Mouse (Mus musculus) stomach, embryonic 15.5 days (tissue): ENCODE measurements at regions not wholly inside any gene's neighbourhood (a gene's known extent, or its start where the extent isn't known, plus 50 kb on each side); places are given as distances from the start of the nearest gene placed in this dataset.

Source experiments
- ATAC-seq: fragments of 200-750 bp; cut with Nextera tagmentation; 2 replicates; pipeline ENCODE4 v1.8.0; 2017; ENCODE audit warnings: low read depth, moderate number of reproducible peaks, moderate TSS enrichment; ENCODE audit not compliant: insufficient read depth, low FRiP score
- H3K27ac ChIP-seq: fragments of 300-500 bp; sonication (generic); 2 replicates; pipeline ENCODE4 v1.5.1; 2015; ENCODE audit warnings: mild to moderate bottlenecking, inconsistent platforms
- H3K27me3 ChIP-seq: fragments of 300-500 bp; sonication (generic); replicated peaks from 2 replicates; pipeline ENCODE4 v1.6.1; 2015; ENCODE audit warnings: inconsistent platforms
- H3K36me3 ChIP-seq: fragments of 300-500 bp; sonication (generic); 2 replicates; pipeline ENCODE4 v1.6.1; 2015; ENCODE audit warnings: inconsistent platforms
- H3K4me1 ChIP-seq: fragments of 300-500 bp; sonication (generic); 2 replicates; pipeline ENCODE4 v1.6.1; 2015; ENCODE audit warnings: inconsistent platforms
- H3K4me2 ChIP-seq: fragments of 300-500 bp; sonication (generic); 2 replicates; pipeline ENCODE4 v1.6.1; 2015; ENCODE audit warnings: mild to moderate bottlenecking, inconsistent platforms
- H3K4me3 ChIP-seq: fragments of 300-500 bp; sonication (generic); replicated peaks from 2 replicates; pipeline ENCODE4 v1.5.1; 2015; ENCODE audit warnings: inconsistent platforms
- H3K9ac ChIP-seq: fragments of 300-500 bp; sonication (generic); 2 replicates; pipeline ENCODE4 v1.6.1; 2015; ENCODE audit warnings: inconsistent platforms
- H3K9me3 ChIP-seq: fragments of 300-500 bp; sonication (generic); 2 replicates; pipeline ENCODE4 v1.6.1; 2016; ENCODE audit warnings: inconsistent platforms
- WGBS: fragments of 180-500 bp; shearing (Covaris S2); methylation state at CpG from one replicate; pipeline ENCODE4 v1.1.7; 2015; 5-methylcytosine and 5-hydroxymethylcytosine counted together

- Histone ChIP-seq H3K27ac (no peak overlapping the region), H3K27me3 (no peaks in the 10 kb centered on the region), H3K9me3 (no peaks in the 10 kb centered on the region), H3K4me3 (no peak overlapping the region), H3K9ac (no peak overlapping the region), H3K4me1 (no peaks in the 10 kb centered on the region), H3K36me3 (no peaks in the 10 kb centered on the region), H3K4me2 (no peak overlapping the region)
- WGBS, result 79% methylated on average over 1 of the region's 1 CpGs
- ATAC-seq, result no peak
Observed at GRCm38 (mm10) chr2:101415002-101415401, 209.5 kb upstream of the Rag2 start.

- Histone ChIP-seq H3K27me3 (no peaks in the 10 kb centered on the region), H3K27ac (no peak overlapping the region), H3K4me3 (no peak overlapping the region), H3K4me2 (no peak overlapping the region), H3K9me3 (no peaks in the 10 kb centered on the region), H3K36me3 (no peaks in the 10 kb centered on the region), H3K9ac (no peak overlapping the region), H3K4me1 (no peaks in the 10 kb centered on the region)
- ATAC-seq, result no peak
- 41% methylated on average over 3 of the region's 3 CpGs for WGBS
Observed at GRCm38 (mm10) chr2:101416702-101417101, 207.8 kb upstream of the Rag2 start.

- no peaks in the 10 kb centered on the region for H3K9me3 ChIP-seq
- no peaks in the 10 kb centered on the region for H3K27me3 ChIP-seq
- H3K9ac ChIP-seq, result no peak overlapping the region
- no peak overlapping the region for H3K4me2 ChIP-seq
- ATAC-seq, result no peak
- H3K4me3 ChIP-seq, result no peak overlapping the region
- no peaks in the 10 kb centered on the region for H3K4me1 ChIP-seq
- no peaks in the 10 kb centered on the region for H3K36me3 ChIP-seq
- WGBS, result 64% methylated on average over 8 of the region's 8 CpGs
- no peak overlapping the region for H3K27ac ChIP-seq
Observed at GRCm38 (mm10) chr2:101433141-101433895, 191.2 kb upstream of the Rag2 start.

GRCm38 (mm10) chr2:101440231-101440630 is 184.3 kb upstream of the Rag2 start:
- Histone ChIP-seq H3K27ac (no peak overlapping the region), H3K4me2 (no peak overlapping the region), H3K9me3 (no peaks in the 10 kb centered on the region), H3K27me3 (no peaks in the 10 kb centered on the region), H3K36me3 (no peaks in the 10 kb centered on the region), H3K9ac (no peak overlapping the region), H3K4me3 (no peak overlapping the region), H3K4me1 (no peaks in the 10 kb centered on the region)
- WGBS, result 35% methylated on average over 5 of the region's 5 CpGs
- no peak for ATAC-seq

GRCm38 (mm10) chr2:101441081-101441630 is 183.4 kb upstream of the Rag2 start:
- H3K4me1 ChIP-seq, result no peaks in the 10 kb centered on the region
- no peaks in the 10 kb centered on the region for H3K27me3 ChIP-seq
- H3K9me3 ChIP-seq, result no peaks in the 10 kb centered on the region
- WGBS, result 76% methylated on average over 5 of the region's 5 CpGs
- no peaks in the 10 kb centered on the region for H3K36me3 ChIP-seq
- no peak overlapping the region for H3K27ac ChIP-seq
- ATAC-seq, result no peak
- H3K4me3 ChIP-seq, result no peak overlapping the region
- H3K9ac ChIP-seq, result no peak overlapping the region
- H3K4me2 ChIP-seq, result no peak overlapping the region

GRCm38 (mm10) chr2:101455591-101455990 is 168.9 kb upstream of the Rag2 start:
- Histone ChIP-seq H3K9me3 (no peaks in the 10 kb centered on the region), H3K4me1 (no peaks in the 10 kb centered on the region), H3K36me3 (no peaks in the 10 kb centered on the region), H3K9ac (no peak overlapping the region), H3K27me3 (no peaks in the 10 kb centered on the region), H3K27ac (no peak overlapping the region), H3K4me3 (no peak overlapping the region), H3K4me2 (no peak overlapping the region)
- no peak for ATAC-seq
- WGBS, result 64% methylated on average over 5 of the region's 5 CpGs

- Histone ChIP-seq H3K9me3 (no peaks in the 10 kb centered on the region), H3K27ac (no peak overlapping the region), H3K27me3 (no peaks in the 10 kb centered on the region), H3K9ac (no peak overlapping the region), H3K4me1 (no peaks in the 10 kb centered on the region), H3K36me3 (no peaks in the 10 kb centered on the region), H3K4me3 (no peak overlapping the region), H3K4me2 (no peak overlapping the region)
- no peak for ATAC-seq
- WGBS, result 94% methylated on average over 1 of the region's 1 CpGs
Observed at GRCm38 (mm10) chr2:101458959-101459358, 165.6 kb upstream of the Rag2 start.

GRCm38 (mm10) chr2:101462450-101462849 is 162.1 kb upstream of the Rag2 start:
- H3K36me3 ChIP-seq, result no peaks in the 10 kb centered on the region
- no peak overlapping the region for H3K9ac ChIP-seq
- no peak overlapping the region for H3K4me3 ChIP-seq
- WGBS, result 98% methylated on average over 1 of the region's 1 CpGs
- no peaks in the 10 kb centered on the region for H3K4me1 ChIP-seq
- no peak for ATAC-seq
- no peak overlapping the region for H3K27ac ChIP-seq
- no peaks in the 10 kb centered on the region for H3K9me3 ChIP-seq
- no peak overlapping the region for H3K4me2 ChIP-seq
- H3K27me3 ChIP-seq, result no peaks in the 10 kb centered on the region

GRCm38 (mm10) chr2:101464291-101465140 is 160.0 kb upstream of the Rag2 start:
- no peak for ATAC-seq
- 52% methylated on average over 9 of the region's 9 CpGs for WGBS
- Histone ChIP-seq H3K4me2 (no peak overlapping the region), H3K36me3 (no peaks in the 10 kb centered on the region), H3K27me3 (no peaks in the 10 kb centered on the region), H3K4me3 (no peak overlapping the region), H3K27ac (no peak overlapping the region), H3K4me1 (no peaks in the 10 kb centered on the region), H3K9ac (no peak overlapping the region), H3K9me3 (no peaks in the 10 kb centered on the region)

GRCm38 (mm10) chr2:101470569-101471100 is 153.9 kb upstream of the Rag2 start:
- Histone ChIP-seq H3K36me3 (no peaks in the 10 kb centered on the region), H3K9me3 (no peaks in the 10 kb centered on the region), H3K4me1 (no peaks in the 10 kb centered on the region), H3K27ac (no peak overlapping the region), H3K27me3 (no peaks in the 10 kb centered on the region), H3K4me2 (no peak overlapping the region), H3K9ac (no peak overlapping the region), H3K4me3 (no peak overlapping the region)
- 75% methylated on average over 6 of the region's 6 CpGs for WGBS
- ATAC-seq, result no peak

- ATAC-seq, result no peak
- Histone ChIP-seq H3K4me3 (no peak overlapping the region), H3K4me1 (no peaks in the 10 kb centered on the region), H3K4me2 (no peak overlapping the region), H3K36me3 (no peaks in the 10 kb centered on the region), H3K27ac (no peak overlapping the region), H3K9me3 (no peaks in the 10 kb centered on the region), H3K27me3 (no peaks in the 10 kb centered on the region), H3K9ac (no peak overlapping the region)
- WGBS, result 32% methylated on average over 8 of the region's 8 CpGs
Observed at GRCm38 (mm10) chr2:101472449-101473115, 151.9 kb upstream of the Rag2 start.
